Mouse (Mus musculus): Measurements from ENCODE around the gene Slc25a44.

DNA sequence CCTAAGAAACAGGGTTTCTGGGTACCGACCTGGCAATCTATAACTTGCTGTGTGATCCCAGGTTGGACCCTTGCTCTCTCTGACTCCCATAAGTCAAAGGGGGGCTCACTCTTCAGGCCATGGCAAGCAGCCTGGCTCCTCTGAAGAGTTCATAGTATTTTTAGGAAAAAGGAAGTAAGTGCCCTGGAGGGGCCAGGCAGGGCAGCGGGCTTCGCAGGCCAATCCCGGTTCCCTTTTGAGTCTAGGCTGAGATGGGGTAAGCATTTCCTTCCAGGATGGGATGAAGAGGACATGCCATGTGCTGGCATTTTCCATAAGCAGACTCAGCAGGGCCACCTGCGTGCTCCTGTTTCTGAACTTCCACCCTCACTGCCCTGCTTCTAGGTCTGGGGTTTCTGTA lies 35.1 kb upstream of the Slc25a44 start:
- no peak for TF ChIP-seq CTCF (IDR thresholded peaks at IDR 0.05; ENCODE audit: control insufficient read depth, insufficient read depth, insufficient read length)
- no peak for TF ChIP-seq USF1 (IDR thresholded peaks at IDR 0.05; ENCODE audit: low read depth)
- no peak for TF ChIP-seq MYOD1 (IDR thresholded peaks at IDR 0.05; ENCODE audit: control insufficient read depth, insufficient read length, low read depth)
- no peak for TF ChIP-seq FOSL1 (IDR thresholded peaks at IDR 0.05; ENCODE audit: insufficient read depth, low read length, poor library complexity, severe bottlenecking)
- no peak for TF ChIP-seq CEBPB (IDR thresholded peaks at IDR 0.05; ENCODE audit: low read depth)
- TF ChIP-seq MAX (IDR thresholded peaks at IDR 0.05): no peak
- no peak for TF ChIP-seq MYOG (IDR thresholded peaks at IDR 0.05; ENCODE audit: control insufficient read depth, extremely low read depth, insufficient read length)

All from C2C12 (cell line).